Mouse (Mus musculus): ENCODE measurements at regions not wholly inside any gene's neighbourhood (a gene's known extent, or its start where the extent isn't known, plus 50 kb on each side); places are given as distances from the start of the nearest gene placed in this dataset.

DNA sequence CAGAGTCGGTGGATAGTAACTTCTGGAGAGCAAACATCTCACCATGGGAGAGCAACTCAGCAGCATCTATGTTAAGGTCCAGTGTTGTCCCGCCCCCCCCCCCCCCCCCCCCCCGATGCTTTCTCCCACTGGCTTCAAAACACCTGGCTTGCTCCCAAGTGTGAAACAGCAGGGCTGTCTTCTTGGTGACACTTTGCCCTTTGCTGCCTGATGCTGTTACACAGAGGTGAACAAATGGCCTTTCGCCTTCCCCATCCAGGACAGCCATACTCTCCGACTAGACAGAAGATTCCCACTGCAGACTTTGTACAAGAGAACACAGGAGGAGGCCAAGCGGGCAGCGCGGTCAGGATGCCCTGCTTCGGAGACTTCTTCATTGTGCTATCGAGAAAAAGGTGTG, 111.8 kb upstream of the Lef1 start:
- TF ChIP-seq CTCF (IDR thresholded peaks at IDR 0.05; ENCODE audit: low read depth) (no peak), EP300 (IDR thresholded peaks at IDR 0.05; ENCODE audit: low read depth) (no peak)

Data from liver, embryonic 14.5 days (tissue).